Comparison of ENCODE assay signal across 10 mouse cellular contexts in the genomic region with DNA sequence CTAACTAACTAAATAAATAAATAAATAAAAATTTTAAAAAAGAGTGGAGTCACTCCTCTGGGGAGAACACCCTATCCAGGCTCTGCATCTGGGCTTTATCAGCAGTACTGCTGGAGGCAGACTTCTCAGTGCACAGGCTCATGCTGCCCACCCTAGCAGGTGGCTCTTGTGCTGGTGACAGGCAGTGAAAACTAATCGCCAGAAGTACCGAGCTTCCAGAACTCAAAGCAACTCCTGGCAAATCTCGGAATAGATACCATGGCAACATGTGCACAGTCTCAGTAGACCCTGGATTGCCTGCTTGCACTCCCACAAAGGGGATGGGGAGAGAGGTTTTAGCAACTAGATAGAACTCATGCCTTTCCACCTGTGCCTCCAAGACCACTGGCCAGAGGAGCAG. TPM values are rescaled to one million over a fixed set of nuclear protein-coding genes. Genes with fewer than 3 reads are reported as not detected.
DNase-seq lines count a peak whose midpoint lies in the region; ATAC-seq and TF ChIP-seq lines count a peak whose summit lies in the region.
"Had no signal": no experiment of that assay in that cellular context is flagged by ENCODE, and none has a peak within 500 bp of the region (broad histone marks: within the 10 kb centered on the region; RNA-seq: fewer than 3 reads in every experiment).

No protein-coding gene starts in this region.

- ATAC-seq in forebrain, postnatal 0 days = peak; percentile 56
- ATAC-seq in forebrain, embryonic 15.5 days (replicated peaks) = no peak
- no peak for ATAC-seq in lung, embryonic 14.5 days (ENCODE audit: insufficient read depth)
- ATAC-seq: forebrain, embryonic 13.5 days had no signal

- no peak overlapping the region for H3K27ac ChIP-seq in forebrain, postnatal 0 days (ENCODE audit: low read depth, low read length)
- H3K27ac ChIP-seq in forebrain, embryonic 15.5 days (replicated peaks) = no peak overlapping the region
- peak overlapping the region; percentile 88 for H3K27ac ChIP-seq in lung, embryonic 14.5 days (ENCODE audit: low read depth)
- H3K27ac ChIP-seq: forebrain, embryonic 13.5 days had no signal

- H3K4me2 ChIP-seq in forebrain, postnatal 0 days (ENCODE audit: low read depth) = no peak overlapping the region
- no peak overlapping the region for H3K4me2 ChIP-seq in forebrain, embryonic 15.5 days (replicated peaks)
- H3K4me2 ChIP-seq in lung, embryonic 14.5 days = peak overlapping the region; percentile 53
- H3K4me2 ChIP-seq: forebrain, embryonic 13.5 days had no signal

- no peak overlapping the region for H3K4me3 ChIP-seq in forebrain, postnatal 0 days (ENCODE audit: low read depth, low read length)
- no peak overlapping the region for H3K4me3 ChIP-seq in forebrain, embryonic 15.5 days
- H3K4me3 ChIP-seq in lung, embryonic 14.5 days (ENCODE audit: low read depth, low read length) = no peak overlapping the region
- no peak overlapping the region for H3K4me3 ChIP-seq in lung, adult 2 months (replicated peaks; ENCODE audit: extremely low read depth, low read depth, low read length)
- H3K4me3 ChIP-seq: forebrain, embryonic 13.5 days had no signal

- H3K4me1 ChIP-seq in forebrain, postnatal 0 days (ENCODE audit: insufficient read depth) = peaks cover 3% of the 10 kb centered on the region; the same call in 1 of the 2 replicates
- H3K4me1 ChIP-seq in forebrain, embryonic 15.5 days = peaks cover 10% of the 10 kb centered on the region
- H3K4me1 ChIP-seq in lung, embryonic 14.5 days (ENCODE audit: insufficient read depth) = peaks cover 39% of the 10 kb centered on the region
- no peaks in the 10 kb centered on the region for H3K4me1 ChIP-seq in lung, adult 2 months (ENCODE audit: control insufficient read depth, insufficient read depth, low read length)

- H3K9ac ChIP-seq in forebrain, postnatal 0 days = no peak overlapping the region
- no peak overlapping the region for H3K9ac ChIP-seq in forebrain, embryonic 15.5 days (replicated peaks)
- H3K9ac ChIP-seq in lung, embryonic 14.5 days = no peak overlapping the region
- H3K9ac ChIP-seq: forebrain, embryonic 13.5 days had no signal

- 42% methylated on average over 3 of the region's 3 CpGs for WGBS in forebrain, postnatal 0 days
- WGBS in forebrain, embryonic 15.5 days = 41% methylated on average over 3 of the region's 3 CpGs
- 33% methylated on average over 3 of the region's 3 CpGs for WGBS in lung, embryonic 14.5 days
- WGBS in lung, adult 2 months = 62% methylated on average over 3 of the region's 3 CpGs

- no peak for TF ChIP-seq CTCF in forebrain, postnatal 0 days (IDR thresholded peaks at IDR 0.05; ENCODE audit: low read depth)
- TF ChIP-seq CTCF in lung, embryonic 14.5 days (IDR thresholded peaks at IDR 0.05; ENCODE audit: low read depth) = no peak
- no peak for TF ChIP-seq CTCF in lung, adult 2 months (IDR thresholded peaks at IDR 0.05; ENCODE audit: insufficient read depth, low read length)

- no peak for DNase-seq in forebrain, postnatal 0 days
- no peak for DNase-seq in lung, embryonic 14.5 days
- no peak for DNase-seq in lung, adult 2 months
- peak; percentile 47 to 48 for DNase-seq in layer of hippocampus, adult 8-10 months (ENCODE audit: low spot score in 2 of 2)
- DNase-seq in spleen, postnatal 14 days (ENCODE audit: low spot score in 2 of 2) = peak; percentile 16 to 39
- DNase-seq in ovary, postnatal 36 days (ENCODE audit: low spot score) = no peak
- no peak for DNase-seq in urinary bladder, postnatal 4 days (ENCODE audit: low spot score in 2 of 2)
- DNase-seq: adrenal gland, postnatal 14 days had no signal

- no peaks in the 10 kb centered on the region for H3K27me3 ChIP-seq in forebrain, postnatal 0 days (ENCODE audit: insufficient read depth, low read length)
- H3K27me3 ChIP-seq in forebrain, embryonic 15.5 days = no peaks in the 10 kb centered on the region
- no peaks in the 10 kb centered on the region for H3K27me3 ChIP-seq in lung, embryonic 14.5 days (ENCODE audit: insufficient read depth, low read length)
- H3K27me3 ChIP-seq: forebrain, embryonic 13.5 days had no signal

- TF ChIP-seq POLR2A in lung, adult 2 months (IDR thresholded peaks at IDR 0.05; ENCODE audit: borderline replicate concordance, extremely low read depth, low read depth, low read length) = no peak

- H3K36me3 ChIP-seq in forebrain, postnatal 0 days (ENCODE audit: insufficient read depth) = no peaks in the 10 kb centered on the region; the same call in 1 of the 2 replicates
- H3K36me3 ChIP-seq in forebrain, embryonic 15.5 days = no peaks in the 10 kb centered on the region
- H3K36me3 ChIP-seq in lung, embryonic 14.5 days (ENCODE audit: insufficient read depth) = peaks cover 6% of the 10 kb centered on the region; the same call in 1 of the 2 replicates

- H3K9me3 ChIP-seq in forebrain, postnatal 0 days (ENCODE audit: low read length) = no peaks in the 10 kb centered on the region
- no peaks in the 10 kb centered on the region for H3K9me3 ChIP-seq in forebrain, embryonic 15.5 days
- no peaks in the 10 kb centered on the region for H3K9me3 ChIP-seq in lung, embryonic 14.5 days (ENCODE audit: low read depth, low read length)
- H3K9me3 ChIP-seq: forebrain, embryonic 13.5 days had no signal

RNA-seq across cellular contexts. Expression of a gene that starts 6.7 kb away (rescaled TPM):
- 92.4 and 106 TPM in 2 replicates for total RNA-seq in forebrain, postnatal 0 days (2014; rRNA removed)
- polyA plus RNA-seq in forebrain, postnatal 0 days (2015; fragmentation: Nextera tagmentation; extraction: Ambion mirVana) = 54.7 and 106 TPM in 2 replicates
- 75.1 and 76.2 TPM in 2 replicates for polyA plus RNA-seq in forebrain, embryonic 15.5 days (2015; fragmentation: Nextera tagmentation; extraction: Ambion mirVana)
- polyA plus RNA-seq in lung, embryonic 14.5 days (2014; fragmentation: Nextera tagmentation; extraction: Ambion mirVana) = 167 and 173 TPM in 2 replicates
- 12.6 and 12.8 TPM in 2 replicates for polyA plus RNA-seq in lung, adult 2 months (2012; rRNA removed)
- total RNA-seq in layer of hippocampus, adult 8-10 months (2022) = 100 to 1,000 TPM; 135 to 159 (median 145) TPM

RNA-seq across cellular contexts. Expression of a gene that starts 40.3 kb away (rescaled TPM):
- 42.2 and 43.8 TPM in 2 replicates for total RNA-seq in forebrain, postnatal 0 days (2014; rRNA removed)
- 37.8 and 43.1 TPM in 2 replicates for polyA plus RNA-seq in forebrain, postnatal 0 days (2015; fragmentation: Nextera tagmentation; extraction: Ambion mirVana)
- polyA plus RNA-seq in forebrain, embryonic 15.5 days (2015; fragmentation: Nextera tagmentation; extraction: Ambion mirVana) = 97.5 and 98.3 TPM in 2 replicates
- 104 and 105 TPM in 2 replicates for polyA plus RNA-seq in lung, embryonic 14.5 days (2014; fragmentation: Nextera tagmentation; extraction: Ambion mirVana)
- 82.2 and 94.2 TPM in 2 replicates for polyA plus RNA-seq in lung, adult 2 months (2012; rRNA removed)
- total RNA-seq in layer of hippocampus, adult 8-10 months (2022) = 10 to 100 TPM; 33.0 to 45.1 (median 38.3) TPM

Comparison
In these comparisons a context has a peak if more than half of its experiments do, and no peak if none do; other contexts are left out.
1. DNase-seq: peak in layer of hippocampus, adult 8-10 months (2 of 2) and spleen, postnatal 14 days (2 of 2); none in forebrain, postnatal 0 days (single experiment), lung, embryonic 14.5 days (single experiment), lung, adult 2 months (single experiment), ovary, postnatal 36 days (single experiment) and urinary bladder, postnatal 4 days (0 of 2).